Mouse (Mus musculus): ENCODE data around the gene Fbxl7.
A peak's percentile ranks its signal among the peaks of the same experiment; 100 is the strongest.

Fbxl7 gene

GRCm38 (mm10) chr15:26688472-26689104, 206.8 kb downstream of the Fbxl7 start:
- no peak for DNase-seq

DNA sequence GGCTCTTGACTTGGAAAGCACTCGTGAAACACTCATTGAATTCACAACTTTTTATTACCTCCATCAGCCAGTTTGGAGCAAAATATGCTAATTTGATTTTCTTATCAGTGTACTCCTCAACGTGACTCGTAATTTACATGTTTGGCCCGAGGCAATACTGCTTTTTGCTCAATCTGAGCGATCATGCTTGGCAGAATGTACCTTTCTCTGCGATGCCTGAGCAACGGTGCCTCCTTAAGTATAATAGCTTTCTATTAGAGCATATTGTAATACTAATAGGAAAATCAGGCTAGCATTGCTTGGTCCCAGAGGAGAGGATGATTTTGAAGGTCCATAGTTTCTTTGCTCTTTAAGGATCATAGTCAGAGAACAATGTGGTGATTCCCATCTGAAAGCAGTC, 207.7 kb downstream of the Fbxl7 start:
- DNase-seq: no peak

DNA sequence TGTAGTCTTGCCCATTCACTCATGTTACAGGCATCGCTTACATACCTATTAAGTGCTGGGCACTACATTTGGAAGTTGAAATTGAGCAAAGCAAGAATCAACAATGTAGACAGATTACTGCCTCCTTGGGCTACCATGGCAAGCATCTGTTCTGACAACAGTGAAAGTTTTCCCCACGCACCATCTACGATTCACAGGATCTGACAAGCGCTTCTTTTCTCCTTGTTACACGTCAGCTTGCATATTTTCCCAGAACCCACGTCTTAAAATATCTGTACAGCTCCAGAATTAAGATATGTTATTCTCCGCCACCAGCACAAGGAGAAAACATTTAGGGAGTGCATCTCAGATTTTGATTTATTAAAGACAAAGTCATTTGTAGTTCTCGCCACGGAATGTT, 213.1 kb downstream of the Fbxl7 start:
- DNase-seq: no peak

- DNase-seq: no peak
Observed at GRCm38 (mm10) chr15:26673239-26673859, 222.0 kb downstream of the Fbxl7 start.

GRCm38 (mm10) chr15:26654988-26655387, 240.4 kb downstream of the Fbxl7 start:
- no peak for DNase-seq

DNA sequence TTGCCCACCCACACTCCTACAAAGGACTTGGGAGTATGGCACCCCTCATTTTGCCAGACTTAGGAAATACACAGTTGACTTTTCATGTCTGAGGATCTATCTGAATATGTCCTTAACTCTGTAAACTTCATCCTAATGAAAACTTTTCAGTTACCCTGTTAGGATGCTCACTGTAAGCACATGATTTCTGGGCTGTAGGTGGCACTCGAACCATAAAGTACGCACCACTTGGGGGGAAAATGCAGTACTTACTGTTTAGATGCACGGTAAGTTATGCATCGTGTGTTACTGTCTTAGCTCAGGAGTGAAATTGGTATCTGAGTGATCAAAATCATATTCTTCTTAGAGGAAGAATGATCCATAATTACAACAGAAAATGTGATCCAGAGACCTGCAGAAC, 252.8 kb downstream of the Fbxl7 start:
- DNase-seq: no peak

GRCm38 (mm10) chr15:26639726-26640125, 255.7 kb downstream of the Fbxl7 start:
- no peak for DNase-seq

- DNase-seq: no peak
Observed at GRCm38 (mm10) chr15:26635591-26635990, 259.8 kb downstream of the Fbxl7 start.

- no peak for DNase-seq
Observed at GRCm38 (mm10) chr15:26628181-26628580, 267.2 kb downstream of the Fbxl7 start.

DNA sequence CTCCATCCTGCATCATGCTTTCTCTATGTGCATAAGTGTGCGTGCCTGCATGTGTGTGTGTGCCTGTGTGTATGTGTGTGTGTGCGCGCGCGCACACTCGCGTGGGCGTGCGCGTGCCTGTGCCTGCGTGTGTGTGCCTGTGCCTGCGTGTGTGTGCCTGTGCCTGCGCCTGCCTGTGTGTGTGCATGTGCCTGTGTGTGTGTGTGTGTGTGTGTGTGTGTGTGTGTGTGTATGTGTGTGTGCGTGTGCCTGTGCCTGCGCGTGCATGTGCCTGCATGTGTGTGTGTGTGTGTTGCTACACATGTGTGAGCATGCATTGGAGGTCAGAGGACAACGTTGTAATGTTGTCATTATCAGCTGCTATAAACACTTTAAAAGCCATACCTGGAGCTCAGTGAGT, 272.1 kb downstream of the Fbxl7 start:
- DNase-seq: no peak

- peak; percentile 19 for DNase-seq
Observed at GRCm38 (mm10) chr15:26620279-26620678, 275.1 kb downstream of the Fbxl7 start.

DNA sequence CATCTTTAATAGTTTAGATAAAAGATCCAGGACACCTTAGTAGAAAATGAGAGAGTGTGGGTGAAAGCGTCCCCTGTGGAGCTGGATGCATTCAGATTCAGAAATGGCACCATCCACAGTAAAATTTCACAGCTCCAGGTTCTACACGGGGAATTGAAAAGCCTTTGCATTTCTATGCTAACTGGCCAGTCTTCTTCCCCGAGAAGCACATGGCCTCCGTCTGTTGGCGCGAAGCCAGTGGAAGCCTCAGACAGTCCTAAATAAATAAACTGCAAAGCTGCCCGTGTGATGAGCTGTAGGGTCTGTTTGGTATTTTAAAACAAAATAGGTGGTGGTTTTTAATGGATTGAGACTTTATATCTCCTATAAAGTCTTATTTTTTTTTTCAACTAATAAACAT, 276.2 kb downstream of the Fbxl7 start:
- no peak for DNase-seq

- DNase-seq: no peak
Observed at GRCm38 (mm10) chr15:26596239-26596638, 299.1 kb downstream of the Fbxl7 start.

DNA sequence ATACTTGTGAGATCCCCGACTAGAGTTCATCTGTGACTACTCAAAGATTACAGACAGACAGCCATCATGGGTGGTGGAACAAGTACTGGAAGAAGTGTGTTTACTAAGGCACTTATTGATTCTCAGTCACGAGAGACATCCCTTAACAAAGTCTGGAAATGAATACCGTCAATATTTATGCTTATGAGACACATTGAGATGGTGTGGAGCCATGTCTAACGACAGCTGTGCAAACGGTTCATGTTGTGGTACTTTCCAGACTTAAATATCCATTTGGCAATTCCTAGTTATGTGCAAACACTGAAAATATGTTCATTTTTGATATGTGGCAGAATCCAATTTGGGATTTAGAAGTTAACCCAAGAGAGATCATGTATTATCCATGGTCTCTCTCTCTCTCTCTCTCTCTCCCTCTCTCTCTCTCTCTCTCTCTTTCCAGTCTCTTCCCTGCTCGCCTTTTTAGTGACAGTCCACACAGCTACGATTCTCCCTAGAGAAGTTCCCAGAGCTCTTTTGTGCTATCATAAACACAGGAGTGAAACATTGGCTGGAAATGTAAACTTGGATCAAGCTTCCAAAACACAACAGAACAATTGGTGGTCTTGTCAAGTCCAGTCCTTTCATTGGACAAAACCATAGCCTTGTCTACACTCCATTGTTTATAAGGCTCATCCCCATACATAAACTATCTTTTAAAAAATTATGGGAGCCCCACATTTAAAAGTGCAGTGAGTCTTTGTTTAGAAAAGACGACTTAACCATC, 315.3 kb downstream of the Fbxl7 start:
- no peak for DNase-seq

- DNase-seq: no peak
Observed at GRCm38 (mm10) chr15:26578500-26578899, 316.9 kb downstream of the Fbxl7 start.

DNA sequence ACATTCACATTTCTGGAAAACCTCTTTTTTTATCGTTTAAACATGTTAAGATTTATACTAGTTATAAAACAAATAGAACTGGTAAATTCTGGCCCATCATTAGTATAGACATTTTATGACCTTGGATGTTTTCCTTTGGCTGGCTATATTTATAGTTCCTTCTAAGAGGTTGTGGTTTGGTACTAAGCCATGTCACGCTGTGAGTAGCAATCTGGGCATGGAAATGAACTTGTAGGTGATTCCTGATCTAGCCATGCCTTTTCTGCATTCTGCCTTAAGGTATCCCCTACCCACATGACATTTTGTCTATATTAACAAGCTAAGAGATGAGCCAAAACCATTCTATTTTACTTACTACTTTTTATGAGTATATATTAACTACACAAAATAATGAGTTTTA, 329.3 kb downstream of the Fbxl7 start:
- DNase-seq: no peak

DNA sequence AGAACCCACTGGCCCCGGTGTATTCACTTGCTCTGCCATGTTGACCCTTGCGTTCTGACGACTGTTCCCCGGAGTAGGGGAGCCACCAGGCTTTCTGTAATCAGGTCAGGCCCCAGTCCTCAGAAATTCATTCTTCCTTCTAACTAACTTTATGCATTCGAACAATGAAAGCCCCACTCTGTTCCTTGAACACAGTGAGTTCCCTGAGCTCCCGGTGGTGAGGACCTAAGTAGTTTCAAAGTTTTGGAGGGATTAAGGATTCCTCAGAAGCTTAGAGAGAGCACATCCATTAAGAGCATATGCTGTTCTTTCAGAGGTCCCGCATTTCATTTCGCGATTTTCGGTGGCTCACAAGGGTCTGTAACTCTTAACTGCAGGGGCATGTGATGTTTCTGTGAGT, 341.8 kb downstream of the Fbxl7 start:
- no peak for DNase-seq

- no peak for DNase-seq
Observed at GRCm38 (mm10) chr15:26533997-26534700, 361.2 kb downstream of the Fbxl7 start.

DNA sequence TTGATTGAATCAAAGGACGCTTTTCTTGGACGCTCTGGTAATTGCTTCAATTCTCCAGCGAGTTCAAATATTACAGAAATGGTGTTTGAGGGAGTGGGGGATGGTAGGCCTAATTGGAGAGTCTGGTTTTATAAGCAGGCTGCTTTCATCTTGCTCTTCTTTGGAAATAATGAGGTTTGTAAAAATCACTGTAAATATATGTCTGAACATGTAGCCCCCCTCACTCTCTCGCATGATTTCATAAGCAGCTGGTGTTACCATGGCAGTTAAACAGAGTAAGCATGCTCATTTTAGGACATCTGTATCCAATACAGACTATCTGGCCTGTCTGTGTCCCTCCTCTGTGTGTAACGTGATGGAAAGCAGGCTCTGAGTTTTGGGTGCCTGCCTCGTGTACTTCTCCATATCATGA, 376.2 kb downstream of the Fbxl7 start:
- DNase-seq: no peak

DNA sequence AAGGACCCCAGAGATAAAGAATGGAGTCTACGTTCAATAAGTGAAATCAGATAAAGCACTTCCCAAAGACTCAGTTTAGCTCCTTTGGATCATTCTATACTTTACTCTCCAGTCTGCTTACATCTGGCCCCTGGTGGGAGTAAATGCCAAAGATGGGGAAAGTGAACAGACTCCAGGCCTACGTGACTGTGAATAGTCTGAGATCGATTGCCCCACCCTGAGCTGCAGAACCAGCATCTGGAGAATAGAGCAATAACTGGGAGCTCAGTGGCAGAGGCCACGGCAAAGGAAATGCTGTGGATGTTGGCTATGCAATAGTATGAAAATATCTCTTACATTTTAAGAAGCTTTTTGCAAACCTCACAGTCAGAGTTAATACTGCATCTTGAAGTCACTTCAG, 394.4 kb downstream of the Fbxl7 start:
- DNase-seq: no peak
